9 mouse cellular contexts compared by ENCODE assay signal in the genomic region with DNA sequence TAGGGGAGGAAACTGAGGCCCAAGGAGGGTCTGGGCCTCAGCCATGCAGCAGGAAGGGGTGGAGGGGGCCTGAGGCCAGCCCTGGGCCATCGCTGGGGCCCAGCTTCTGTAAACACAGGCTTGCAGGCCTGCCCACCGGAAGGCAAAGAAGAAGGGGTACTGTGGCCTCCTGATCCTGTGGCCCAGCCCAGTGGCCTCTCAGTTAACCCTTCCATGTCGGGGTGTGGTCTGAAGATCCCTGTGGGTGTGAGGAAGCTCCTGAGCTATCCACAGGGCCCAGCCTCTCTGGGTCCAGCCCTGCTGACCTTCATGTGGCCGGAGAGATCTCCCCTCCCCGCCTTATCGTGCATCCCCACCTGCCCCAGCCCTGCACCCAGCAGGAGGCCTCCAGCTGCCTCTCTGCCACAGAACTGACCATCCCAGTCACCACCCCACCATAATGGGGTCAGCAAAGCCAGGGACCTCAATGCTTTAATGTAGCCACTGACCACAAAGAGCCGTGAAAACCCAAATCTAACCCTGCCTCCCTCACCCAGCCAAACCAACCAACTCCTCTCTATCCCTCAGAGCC. TPM values are rescaled to one million over a fixed set of nuclear protein-coding genes. Genes with fewer than 3 reads are reported as not detected.
A peak's percentile ranks its signal among the peaks of the same experiment; 100 is the strongest.
DNase-seq lines count a peak whose midpoint lies in the region; ATAC-seq and TF ChIP-seq lines count a peak whose summit lies in the region.
"Had no signal": no experiment of that assay in that cellular context is flagged by ENCODE, and none has a peak within 500 bp of the region (broad histone marks: within the 10 kb centered on the region; RNA-seq: fewer than 3 reads in every experiment).

No protein-coding gene starts in this region.

- peak overlapping the region; percentile 81 for H3K27ac ChIP-seq in kidney, postnatal 0 days

- no peak for ATAC-seq in kidney, postnatal 0 days (replicated peaks; ENCODE audit: low FRiP score, low read depth)
- ATAC-seq in hematopoietic stem cell, adult 5-6 weeks (replicated peaks in 1 of 2; ENCODE audit: insufficient read depth in 1 of 2, low FRiP score in 2 of 2, low TSS enrichment in 1 of 2, low read depth in 1 of 2, poor library complexity in 2 of 2, severe bottlenecking in 2 of 2), result peak; percentile 18 to 56; a peak in 2 of 4 replicates
- peak; percentile 56 for ATAC-seq in megakaryocyte, adult 5-6 weeks (ENCODE audit: poor library complexity, severe bottlenecking)

- no peaks in the 10 kb centered on the region for H3K9me3 ChIP-seq in kidney, postnatal 0 days (replicated peaks; ENCODE audit: low read length)

- no peak overlapping the region for H3K4me3 ChIP-seq in kidney, postnatal 0 days (replicated peaks; ENCODE audit: low read depth, low read length)

- H3K4me2 ChIP-seq in kidney, postnatal 0 days (ENCODE audit: low read length), result peak overlapping the region; percentile 6; the same call in 1 of the 2 replicates

- 22% methylated on average over 7 of the region's 7 CpGs for WGBS in kidney, postnatal 0 days

- no peaks in the 10 kb centered on the region for H3K27me3 ChIP-seq in kidney, postnatal 0 days (ENCODE audit: insufficient read depth, low read length)

- H3K9ac ChIP-seq in kidney, postnatal 0 days (ENCODE audit: low read depth, low read length), result peak overlapping the region; percentile 39; the same call in 1 of the 2 replicates

- peaks cover 19% of the 10 kb centered on the region; the same call in 1 of the 2 replicates for H3K4me1 ChIP-seq in kidney, postnatal 0 days (replicated peaks; ENCODE audit: insufficient read depth, low read length)

- H3K36me3 ChIP-seq in kidney, postnatal 0 days (ENCODE audit: insufficient read depth, low read length), result peaks cover 32% of the 10 kb centered on the region

- no peak for DNase-seq in kidney, postnatal 0 days (ENCODE audit: low spot score)
- DNase-seq in kidney, postnatal 36 days, result no peak
- peak; percentile 47 for DNase-seq in embryo, embryonic 11 days
- DNase-seq in cerebellum, adult 9-10 months, result no peak
- no peak for DNase-seq in ovary, postnatal 36 days (ENCODE audit: low spot score)
- DNase-seq in frontal cortex, postnatal 10 days (ENCODE audit: low spot score in 2 of 2), result no peak

- TF ChIP-seq CTCF in kidney, postnatal 0 days (IDR thresholded peaks at IDR 0.05; ENCODE audit: low read depth), result no peak

RNA-seq across cellular contexts. Expression of a gene that starts 13.1 kb away (rescaled TPM):
- 78.9 and 81.9 TPM in 2 replicates for polyA plus RNA-seq in kidney, postnatal 0 days (2015; fragmentation: Nextera tagmentation; extraction: Ambion mirVana)
- 19.3 and 23.0 TPM in 2 replicates for total RNA-seq in hematopoietic stem cell, adult 5-6 weeks (2017)
- 10.6 and 15.7 TPM in 2 replicates for total RNA-seq in megakaryocyte, adult 5-6 weeks (2015)
- 7.8 TPM in 2 replicates for total RNA-seq in megakaryocyte, adult 5-6 weeks (2017)

RNA-seq across cellular contexts. Expression of a gene that starts 20.0 kb away (rescaled TPM):
- 4.1 and 4.5 TPM in 2 replicates for polyA plus RNA-seq in kidney, postnatal 0 days (2015; fragmentation: Nextera tagmentation; extraction: Ambion mirVana)
- 7.6 and 10.1 TPM in 2 replicates for total RNA-seq in hematopoietic stem cell, adult 5-6 weeks (2017)
- 36.7 and 38.7 TPM in 2 replicates for total RNA-seq in megakaryocyte, adult 5-6 weeks (2015)
- total RNA-seq in megakaryocyte, adult 5-6 weeks (2017), result 59.2 and 67.8 TPM in 2 replicates

RNA-seq across cellular contexts. Expression of a gene that starts 23.7 kb away (rescaled TPM):
- polyA plus RNA-seq in kidney, postnatal 0 days (2015; fragmentation: Nextera tagmentation; extraction: Ambion mirVana), result 0.17 and 0.20 TPM in 2 replicates
- not detected in 2 replicates for total RNA-seq in hematopoietic stem cell, adult 5-6 weeks (2017)
- total RNA-seq in megakaryocyte, adult 5-6 weeks (2015), result not detected in 2 replicates
- total RNA-seq in megakaryocyte, adult 5-6 weeks (2017), result 0.18 TPM in 1 of 2 replicates, not detected in the other
- total RNA-seq: neutrophil, adult 5-6 weeks had no signal

RNA-seq across cellular contexts. Expression of a gene that starts 25.8 kb away (rescaled TPM):
- 120 and 137 TPM in 2 replicates for polyA plus RNA-seq in kidney, postnatal 0 days (2015; fragmentation: Nextera tagmentation; extraction: Ambion mirVana)
- 56.9 and 83.5 TPM in 2 replicates for total RNA-seq in hematopoietic stem cell, adult 5-6 weeks (2017)
- total RNA-seq in megakaryocyte, adult 5-6 weeks (2015), result 118 and 121 TPM in 2 replicates
- 92.1 and 134 TPM in 2 replicates for total RNA-seq in megakaryocyte, adult 5-6 weeks (2017)

RNA-seq across cellular contexts. Expression of a gene that starts 30.1 kb away (rescaled TPM):
- polyA plus RNA-seq in kidney, postnatal 0 days (2015; fragmentation: Nextera tagmentation; extraction: Ambion mirVana), result 1.6 and 1.8 TPM in 2 replicates
- 0.10 and 0.19 TPM in 2 replicates for total RNA-seq in hematopoietic stem cell, adult 5-6 weeks (2017)
- 0.18 and 0.29 TPM in 2 replicates for total RNA-seq in megakaryocyte, adult 5-6 weeks (2015)
- total RNA-seq in megakaryocyte, adult 5-6 weeks (2017), result 0.26 and 0.77 TPM in 2 replicates
